Mouse (Mus musculus): Measurements from ENCODE around the gene Sgca.

Sgca gene

DNA sequence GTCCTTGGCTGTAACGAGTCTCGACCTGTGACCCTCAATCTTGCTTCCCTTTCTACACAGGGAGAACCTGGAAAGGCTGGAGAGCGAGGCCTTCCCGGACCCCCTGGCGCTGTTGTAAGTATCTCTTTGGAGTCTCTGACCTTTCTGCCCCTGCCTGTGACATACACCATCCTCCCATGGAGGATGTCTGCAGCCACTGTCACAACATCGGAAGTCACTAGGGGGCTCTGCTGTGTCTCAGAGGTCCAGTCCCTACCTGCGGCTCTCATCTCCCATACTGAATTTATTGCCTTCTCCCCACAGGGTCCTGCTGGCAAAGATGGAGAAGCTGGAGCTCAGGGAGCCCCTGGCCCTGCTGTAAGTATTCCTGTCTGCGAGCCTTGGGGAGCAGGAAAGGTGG, 31.8 kb downstream of the Sgca start:
- no peak for DNase-seq (ENCODE audit: low spot score in 2 of 2)

DNA sequence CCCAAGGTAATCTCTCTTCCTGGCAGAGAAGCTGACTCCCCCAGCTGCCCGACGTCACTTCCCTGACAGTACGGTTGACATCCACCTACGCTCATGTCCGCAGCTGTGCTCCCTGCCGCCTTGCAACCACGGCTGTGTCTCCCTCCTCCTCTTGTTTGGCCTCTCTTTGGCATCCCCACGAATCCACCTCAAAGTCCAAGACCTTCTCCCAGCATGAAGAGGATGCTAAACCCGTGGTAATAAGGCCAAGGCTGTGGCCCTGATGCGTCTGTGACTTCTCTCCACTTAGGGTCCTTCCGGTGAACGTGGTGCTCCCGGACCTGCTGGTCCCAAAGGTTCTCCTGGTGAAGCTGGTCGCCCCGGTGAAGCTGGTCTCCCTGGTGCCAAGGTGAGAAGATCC, 33.1 kb downstream of the Sgca start:
- no peak for DNase-seq (ENCODE audit: low spot score in 2 of 2)

DNA sequence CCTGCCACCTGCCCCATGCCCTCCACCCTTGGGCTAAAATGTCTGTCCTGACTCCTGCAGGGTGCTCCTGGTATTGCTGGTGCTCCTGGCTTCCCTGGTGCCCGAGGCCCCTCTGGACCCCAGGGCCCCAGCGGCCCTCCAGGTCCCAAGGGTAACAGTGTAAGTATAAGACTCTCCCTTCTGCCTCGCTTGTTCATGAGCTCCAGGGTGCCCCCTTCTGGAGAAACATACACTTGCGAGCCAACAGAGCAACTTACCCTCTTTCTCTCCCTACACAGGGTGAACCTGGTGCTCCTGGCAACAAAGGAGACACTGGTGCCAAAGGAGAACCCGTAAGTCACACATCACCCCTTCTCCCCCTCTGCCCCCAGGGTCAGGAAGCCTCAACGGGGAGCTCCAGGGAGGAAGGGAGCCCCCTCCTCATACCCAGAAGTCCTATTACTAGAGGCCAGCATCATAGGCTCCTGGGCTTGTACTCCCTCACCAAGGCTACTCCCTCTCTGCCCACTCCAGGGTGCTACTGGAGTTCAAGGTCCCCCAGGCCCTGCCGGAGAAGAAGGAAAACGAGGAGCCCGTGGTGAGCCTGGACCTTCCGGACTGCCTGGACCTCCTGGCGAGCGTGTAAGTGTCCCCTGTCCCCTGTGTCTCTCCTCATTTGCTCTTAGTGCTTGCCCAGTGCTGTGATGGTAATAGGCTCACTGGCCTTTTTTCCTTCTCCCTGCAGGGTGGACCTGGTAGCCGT, 33.7 kb downstream of the Sgca start:
- no peak for DNase-seq (ENCODE audit: low spot score in 2 of 2)

DNA sequence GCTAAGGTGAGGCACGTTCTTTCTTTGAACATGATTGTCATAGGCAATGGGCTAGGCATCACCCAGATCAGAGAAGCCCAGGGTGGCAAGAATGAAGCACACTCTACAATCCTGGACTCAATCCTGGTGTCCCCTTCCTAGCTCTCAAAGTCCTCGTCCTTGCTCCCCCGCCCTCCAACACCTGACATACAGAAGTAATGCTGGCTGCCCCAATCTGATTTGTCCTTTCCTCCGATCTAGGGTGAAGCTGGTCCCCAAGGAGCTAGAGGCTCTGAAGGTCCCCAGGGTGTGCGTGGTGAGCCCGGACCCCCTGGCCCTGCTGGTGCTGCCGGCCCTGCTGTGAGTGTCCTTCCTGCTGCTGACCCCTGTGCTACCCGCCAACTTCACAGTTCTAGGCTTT, 34.4 kb downstream of the Sgca start:
- no peak for DNase-seq (ENCODE audit: low spot score in 2 of 2)

DNA sequence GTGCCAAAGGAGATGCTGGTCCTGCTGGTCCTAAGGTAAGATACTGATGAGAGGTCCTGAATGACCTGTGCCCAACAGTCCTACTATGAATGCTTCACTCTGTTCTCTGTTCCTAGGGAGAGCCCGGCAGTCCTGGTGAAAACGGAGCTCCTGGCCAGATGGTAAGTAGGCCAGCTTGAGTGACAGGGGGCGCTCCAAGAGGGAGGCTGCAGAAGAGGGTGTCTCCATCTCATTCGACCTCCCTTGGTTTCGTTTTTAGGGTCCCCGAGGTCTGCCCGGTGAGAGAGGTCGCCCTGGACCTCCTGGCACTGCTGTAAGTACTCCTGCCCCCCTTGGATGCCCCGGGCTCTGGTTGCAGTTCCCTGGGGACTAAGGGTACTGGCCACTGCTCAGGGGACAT, 35.0 kb downstream of the Sgca start:
- no peak for DNase-seq (ENCODE audit: low spot score in 2 of 2)

DNA sequence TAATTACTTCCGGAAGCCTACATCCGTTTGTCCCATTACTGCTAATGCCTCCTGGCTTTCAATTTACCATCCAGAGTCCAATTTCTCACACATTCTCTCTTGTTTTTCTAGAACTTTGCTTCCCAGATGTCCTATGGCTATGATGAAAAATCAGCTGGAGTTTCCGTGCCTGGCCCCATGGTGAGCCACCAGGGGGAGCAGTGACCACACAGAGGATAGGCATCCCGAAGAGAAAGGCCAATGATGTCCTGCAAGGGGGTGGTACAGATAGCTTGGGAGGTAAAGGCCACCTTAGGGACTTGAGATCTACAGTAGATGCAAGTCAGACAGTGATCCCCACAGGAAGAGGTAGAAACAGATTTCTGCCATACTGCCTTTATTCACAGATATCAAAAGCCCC, 36.8 kb downstream of the Sgca start:
- DNase-seq (ENCODE audit: low spot score in 2 of 2), result peak; percentile 68 to 79

DNA sequence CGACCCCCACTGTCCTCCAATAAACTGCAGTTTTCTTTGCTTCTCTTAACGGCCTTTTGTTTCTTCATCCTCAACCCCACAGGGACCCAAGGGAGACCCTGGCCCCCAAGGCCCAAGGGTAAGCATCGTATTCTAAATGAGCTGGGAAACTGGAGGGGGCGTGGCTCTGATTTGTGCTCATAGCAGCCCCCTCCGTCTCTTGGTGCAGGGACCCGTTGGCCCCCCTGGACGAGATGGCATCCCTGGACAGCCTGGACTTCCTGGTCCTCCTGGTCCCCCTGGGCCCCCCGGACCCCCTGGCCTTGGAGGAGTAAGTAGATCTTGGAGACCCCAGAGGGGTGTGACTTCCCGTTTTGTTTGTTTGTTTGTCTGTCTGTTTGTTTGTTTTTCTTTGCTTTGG, 37.8 kb downstream of the Sgca start:
- no peak for DNase-seq (ENCODE audit: low spot score in 2 of 2)

DNA sequence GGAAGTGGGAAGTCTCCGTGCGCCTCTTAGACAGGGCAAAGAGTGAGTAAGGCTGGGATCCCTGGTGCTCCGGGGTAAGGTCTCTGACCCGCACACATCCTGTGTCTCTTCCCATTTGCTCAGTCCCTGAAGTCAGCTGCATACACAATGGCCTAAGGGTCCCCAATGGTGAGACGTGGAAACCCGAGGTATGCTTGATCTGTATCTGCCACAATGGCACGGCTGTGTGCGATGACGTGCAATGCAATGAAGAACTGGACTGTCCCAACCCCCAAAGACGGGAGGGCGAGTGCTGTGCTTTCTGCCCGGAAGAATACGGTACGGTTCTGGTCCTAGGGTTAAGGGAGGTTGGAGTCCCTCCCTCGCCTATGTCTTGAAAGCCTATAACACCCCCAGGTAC, 38.3 kb downstream of the Sgca start:
- no peak for DNase-seq (ENCODE audit: low spot score in 2 of 2)

DNA sequence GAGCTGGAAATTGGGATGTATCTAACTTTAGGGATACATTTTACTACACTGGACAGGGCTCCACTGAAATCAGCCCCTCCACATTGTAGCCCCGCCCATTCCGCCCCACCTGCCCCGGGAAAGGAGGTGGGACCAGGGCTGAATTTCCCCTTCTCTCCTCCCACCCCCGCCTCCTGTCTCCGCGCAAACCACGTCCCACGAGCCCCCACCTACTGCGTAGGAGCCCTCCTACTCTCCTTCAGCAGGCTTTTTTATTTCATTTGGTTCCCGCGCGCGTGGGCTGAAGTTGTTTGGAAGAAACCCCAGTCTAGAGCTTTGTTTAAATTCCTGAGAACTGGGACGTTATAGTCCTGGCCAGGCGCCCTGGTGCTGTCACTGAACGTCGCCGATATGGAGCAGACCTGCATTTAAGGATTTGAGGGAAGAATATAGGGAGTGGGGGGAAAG, 38.8 kb downstream of the Sgca start:
- no peak for DNase-seq (ENCODE audit: low spot score in 2 of 2)

DNA sequence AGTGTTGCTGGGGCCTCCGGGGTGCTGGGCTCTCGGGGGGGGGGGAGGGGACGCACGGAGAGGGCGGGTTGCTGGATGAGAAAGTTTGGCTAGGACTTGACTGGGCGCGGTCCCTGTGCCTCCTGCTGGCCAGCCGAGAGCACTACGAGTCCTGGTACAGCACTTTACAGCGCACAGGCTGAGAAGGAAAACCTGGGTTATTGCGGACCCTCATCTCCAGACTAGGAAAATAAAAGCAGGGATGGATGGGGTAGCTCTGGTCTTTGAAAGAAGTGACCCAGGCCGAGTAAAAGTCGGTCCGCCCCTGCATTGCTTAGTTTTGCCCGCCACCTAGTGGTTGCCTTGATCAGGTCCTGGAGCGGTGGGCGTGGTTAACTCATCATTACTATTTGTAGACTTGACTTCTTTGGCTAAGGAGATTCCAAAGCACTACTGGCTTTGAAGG, 39.3 kb downstream of the Sgca start:
- DNase-seq (ENCODE audit: low spot score in 2 of 2), result peak; percentile 85 to 89

DNA sequence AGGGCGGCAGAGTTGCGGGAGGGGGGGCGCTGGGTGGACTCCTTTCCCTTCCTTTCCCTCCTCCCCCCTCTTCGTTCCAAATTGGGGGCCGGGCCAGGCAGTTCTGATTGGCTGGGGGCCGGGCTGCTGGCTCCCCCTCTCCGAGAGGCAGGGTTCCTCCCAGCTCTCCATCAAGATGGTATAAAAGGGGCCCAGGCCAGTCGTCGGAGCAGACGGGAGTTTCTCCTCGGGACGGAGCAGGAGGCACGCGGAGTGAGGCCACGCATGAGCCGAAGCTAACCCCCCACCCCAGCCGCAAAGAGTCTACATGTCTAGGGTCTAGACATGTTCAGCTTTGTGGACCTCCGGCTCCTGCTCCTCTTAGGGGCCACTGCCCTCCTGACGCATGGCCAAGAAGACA, 40.1 kb downstream of the Sgca start, which contains the start of gene Col1a1:
Gene Col1a1, plus strand, starts transcription at position 180 of the 400 bp plus-strand sequence.
- DNase-seq (ENCODE audit: low spot score in 2 of 2), result peak; percentile 64 to 82

DNA sequence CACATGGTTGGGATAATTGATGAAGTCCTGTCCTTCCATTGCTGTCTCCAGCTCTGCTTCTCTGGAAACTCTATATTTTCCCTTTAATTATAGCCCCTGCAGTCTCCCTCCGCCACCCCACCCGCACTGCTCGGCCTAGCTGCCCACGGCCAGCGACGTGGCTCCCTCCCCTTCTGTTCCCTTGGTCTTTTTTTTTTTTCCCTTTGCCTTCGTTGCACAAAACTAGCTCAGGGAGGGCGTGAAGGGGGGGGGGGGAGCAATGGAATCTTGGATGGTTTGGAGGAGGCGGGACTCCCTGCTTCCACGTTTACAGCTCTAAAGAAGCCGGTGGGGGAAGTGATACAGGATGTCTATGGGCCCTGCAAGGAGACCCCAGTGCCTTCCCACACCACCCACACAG, 41.6 kb downstream of the Sgca start:
- no peak for DNase-seq (ENCODE audit: low spot score in 2 of 2)

DNA sequence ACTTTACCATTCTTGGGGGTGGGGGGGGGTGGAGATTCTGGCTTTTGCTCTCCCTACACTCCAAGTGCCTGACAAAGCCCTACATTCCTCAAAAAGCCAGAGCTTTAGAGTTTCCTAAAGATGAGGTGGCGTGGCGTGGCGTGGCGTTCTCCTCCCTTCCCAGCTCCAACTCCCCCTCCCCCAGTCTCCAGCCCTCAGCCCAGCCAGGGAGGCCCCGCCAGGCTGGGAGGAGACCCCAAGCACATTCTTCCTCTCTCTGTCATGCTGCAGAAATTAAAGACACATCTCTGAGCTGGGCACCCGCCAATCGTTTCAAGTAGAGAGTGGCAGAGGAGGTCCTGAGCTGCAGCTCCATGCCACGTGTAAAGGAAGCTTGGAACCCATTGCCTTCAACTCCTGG, 42.5 kb downstream of the Sgca start:
- DNase-seq (ENCODE audit: low spot score in 2 of 2), result no peak

DNA sequence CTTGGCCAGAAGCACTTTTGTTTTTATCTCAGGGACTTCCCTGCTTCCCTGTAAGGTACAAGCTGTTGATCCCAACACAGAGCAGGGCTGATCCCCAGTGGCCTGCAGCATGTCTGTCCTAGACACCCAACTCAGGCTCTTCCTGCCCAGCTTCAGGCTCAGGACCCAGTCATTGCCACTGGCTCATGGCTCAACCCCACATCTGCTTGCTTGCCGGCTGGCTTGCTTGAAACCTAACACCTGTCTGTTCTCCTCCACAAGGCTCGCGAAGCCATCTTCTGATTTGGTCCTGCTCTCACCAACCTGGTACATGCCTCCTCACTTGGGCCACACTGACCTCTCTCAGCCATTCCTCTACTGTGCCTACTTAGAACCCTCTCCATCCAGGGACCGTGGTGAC, 46.0 kb downstream of the Sgca start:
- no peak for DNase-seq (ENCODE audit: low spot score in 2 of 2)

DNA sequence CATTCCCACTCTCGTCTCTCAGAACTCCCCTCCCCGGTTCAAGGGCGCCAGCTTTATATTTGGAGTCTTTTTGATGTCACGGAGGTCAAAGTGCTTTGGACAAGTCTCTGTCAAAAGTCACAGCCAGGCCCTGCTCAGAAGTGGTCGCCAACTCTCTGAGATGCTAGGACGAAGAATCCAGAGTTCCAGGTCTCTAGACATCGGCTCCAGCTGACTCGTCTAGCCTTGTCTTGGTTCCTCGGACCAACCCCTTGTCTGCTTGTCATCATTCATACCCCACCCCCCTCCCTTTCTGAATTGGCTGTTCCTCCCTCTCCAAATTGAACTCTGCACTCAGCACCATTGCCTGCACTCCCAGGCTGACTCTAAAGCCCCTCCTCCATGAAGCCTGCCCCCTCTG, 46.5 kb downstream of the Sgca start:
- DNase-seq (ENCODE audit: low spot score in 2 of 2), result no peak

DNA sequence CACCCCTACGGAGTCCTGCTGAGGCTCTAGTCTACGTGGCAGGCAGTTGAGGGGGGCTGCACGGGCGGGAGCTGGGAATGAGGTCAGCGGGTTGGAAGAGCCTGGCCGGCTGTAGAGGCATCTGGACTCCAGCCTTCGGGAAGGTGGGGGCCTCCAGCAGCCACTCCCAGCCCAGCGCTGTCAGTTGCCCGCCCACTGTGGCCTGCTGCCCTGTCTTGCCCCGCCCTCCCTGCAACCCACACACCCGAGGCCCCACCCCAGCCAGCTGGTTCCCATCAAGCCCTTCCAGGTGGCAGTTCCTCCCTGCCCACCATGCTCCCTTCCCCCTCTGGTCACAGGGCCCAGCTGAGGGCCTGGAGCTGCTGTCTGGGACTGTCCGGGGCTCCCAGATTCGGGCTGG, 47.3 kb downstream of the Sgca start:
- DNase-seq (ENCODE audit: low spot score in 2 of 2), result peak; percentile 68 to 87

DNA sequence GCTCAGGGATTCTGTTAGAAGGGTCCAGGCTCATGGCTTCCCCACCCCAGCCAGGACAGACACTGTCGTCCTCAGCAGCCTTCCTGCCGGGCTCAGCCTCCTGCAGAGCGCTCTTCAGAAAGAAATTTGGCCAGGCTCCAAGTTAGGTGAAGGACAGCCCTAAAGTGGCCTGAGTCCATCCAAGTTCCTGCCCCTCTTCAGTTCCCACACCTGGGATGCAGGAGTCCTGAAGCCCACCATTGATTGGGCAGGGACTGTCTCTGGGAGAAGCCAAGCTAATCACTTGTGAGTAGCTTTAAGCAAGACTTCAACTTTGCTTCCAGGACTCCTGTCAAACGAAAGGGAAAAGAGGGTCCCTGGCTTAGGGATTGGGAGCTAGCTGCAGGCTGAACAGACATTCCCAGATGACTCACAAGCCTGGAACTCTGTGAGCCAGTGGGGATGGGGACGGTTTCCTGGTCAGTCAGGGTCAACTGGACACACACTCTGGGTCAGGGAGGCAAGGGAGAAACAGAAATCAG, 48.3 kb downstream of the Sgca start:
- DNase-seq (ENCODE audit: low spot score in 2 of 2), result no peak

DNA sequence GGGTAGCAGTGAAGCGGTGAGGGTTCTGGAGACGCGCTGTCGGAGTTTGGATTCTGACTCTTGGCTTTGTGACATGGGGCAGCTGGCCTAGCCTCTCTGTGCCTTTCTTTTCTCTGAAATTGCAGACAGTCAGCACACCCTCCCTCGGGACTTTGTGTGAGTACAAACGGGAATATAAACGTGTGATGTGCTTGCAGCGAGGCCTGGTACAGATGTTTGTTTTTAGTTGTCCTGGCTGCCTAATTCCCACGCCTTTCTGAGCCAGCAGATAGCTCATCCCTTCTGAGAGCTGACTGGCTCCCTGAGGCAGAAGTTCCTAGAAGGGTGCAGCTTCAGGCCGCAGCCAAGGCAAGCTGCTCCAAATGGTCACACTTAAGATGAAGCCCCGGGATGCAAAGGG, 49.7 kb downstream of the Sgca start:
- DNase-seq (ENCODE audit: low spot score in 2 of 2), result no peak

DNA sequence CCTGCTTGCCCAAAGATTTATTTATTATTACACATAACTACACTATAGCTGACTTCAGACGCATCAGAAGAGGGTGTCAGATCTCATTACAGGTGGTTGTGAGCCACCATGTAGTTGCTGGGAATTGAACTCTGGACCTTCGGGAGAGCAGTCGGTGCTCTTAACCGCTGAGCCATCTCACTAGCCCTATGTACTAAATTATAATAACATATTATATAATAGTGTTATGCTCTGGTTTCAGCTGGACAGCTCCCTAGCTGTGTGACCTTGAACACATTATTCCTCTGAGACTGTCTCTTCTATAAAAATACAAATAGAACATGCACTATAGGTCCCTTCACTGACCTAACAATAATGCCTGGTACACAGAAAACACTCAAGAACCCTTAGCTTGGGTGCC, 51.1 kb downstream of the Sgca start:
- no peak for DNase-seq (ENCODE audit: low spot score in 2 of 2)

DNA sequence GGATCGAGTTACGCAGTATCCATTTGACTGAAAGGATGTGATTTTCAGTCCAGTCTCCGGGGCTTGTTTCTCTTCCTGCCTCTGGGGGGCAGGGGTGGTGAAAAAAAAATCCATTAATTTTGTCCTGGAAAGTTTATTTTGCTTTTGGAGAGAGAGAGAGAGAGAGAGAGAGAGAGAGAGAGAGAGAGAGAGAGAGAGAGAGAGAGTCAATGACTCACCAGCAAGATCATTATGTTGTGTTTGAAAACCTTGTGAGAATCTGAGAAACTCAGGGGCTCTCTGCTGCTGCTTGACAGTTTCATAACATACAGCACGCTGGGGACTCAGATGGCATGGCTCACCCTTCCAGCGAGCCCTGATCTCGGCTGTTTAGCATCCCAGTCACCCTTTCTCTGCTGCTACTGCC, 55.1 kb downstream of the Sgca start:
- DNase-seq (ENCODE audit: low spot score in 2 of 2), result no peak

DNA sequence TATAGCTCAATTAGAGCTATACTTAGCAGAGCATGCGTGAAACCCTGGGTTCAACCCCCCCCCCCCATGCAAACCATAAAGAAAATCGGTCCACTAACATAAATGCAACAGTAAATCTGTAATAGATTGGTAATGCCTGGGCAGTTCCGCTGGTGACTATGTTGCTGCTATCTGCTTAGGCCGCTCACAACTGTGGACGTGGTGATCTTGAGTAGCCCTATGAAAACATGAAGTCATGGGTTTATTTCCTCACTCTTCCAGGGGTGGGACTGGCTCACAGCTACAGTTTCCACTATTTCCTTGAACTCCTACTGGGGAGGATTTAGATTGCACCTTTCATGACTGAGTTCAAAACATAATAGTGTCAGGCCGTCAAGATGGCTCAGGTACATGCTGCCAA, 58.4 kb downstream of the Sgca start:
- no peak for DNase-seq (ENCODE audit: low spot score in 2 of 2)

DNA sequence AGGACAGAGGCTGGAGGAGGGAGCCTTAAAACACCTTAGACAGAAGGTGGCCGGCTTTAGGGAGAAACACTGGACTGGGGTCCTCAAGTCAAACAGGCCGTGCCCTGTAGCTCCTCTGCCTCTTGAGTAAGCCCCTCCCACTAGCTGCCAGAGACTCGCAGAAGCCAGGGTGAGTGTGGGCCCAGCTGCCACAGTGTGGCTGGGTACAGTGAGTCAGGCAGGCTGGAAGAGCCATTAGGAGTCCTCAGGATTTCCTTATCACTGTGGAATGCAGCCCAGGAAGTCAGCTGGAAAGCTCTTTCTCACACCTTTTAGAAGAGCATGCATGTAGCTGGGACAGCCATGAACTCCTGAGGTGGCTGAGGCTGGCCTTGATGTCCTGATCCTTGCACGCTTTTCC, 59.6 kb downstream of the Sgca start:
- DNase-seq (ENCODE audit: low spot score in 2 of 2), result no peak

DNA sequence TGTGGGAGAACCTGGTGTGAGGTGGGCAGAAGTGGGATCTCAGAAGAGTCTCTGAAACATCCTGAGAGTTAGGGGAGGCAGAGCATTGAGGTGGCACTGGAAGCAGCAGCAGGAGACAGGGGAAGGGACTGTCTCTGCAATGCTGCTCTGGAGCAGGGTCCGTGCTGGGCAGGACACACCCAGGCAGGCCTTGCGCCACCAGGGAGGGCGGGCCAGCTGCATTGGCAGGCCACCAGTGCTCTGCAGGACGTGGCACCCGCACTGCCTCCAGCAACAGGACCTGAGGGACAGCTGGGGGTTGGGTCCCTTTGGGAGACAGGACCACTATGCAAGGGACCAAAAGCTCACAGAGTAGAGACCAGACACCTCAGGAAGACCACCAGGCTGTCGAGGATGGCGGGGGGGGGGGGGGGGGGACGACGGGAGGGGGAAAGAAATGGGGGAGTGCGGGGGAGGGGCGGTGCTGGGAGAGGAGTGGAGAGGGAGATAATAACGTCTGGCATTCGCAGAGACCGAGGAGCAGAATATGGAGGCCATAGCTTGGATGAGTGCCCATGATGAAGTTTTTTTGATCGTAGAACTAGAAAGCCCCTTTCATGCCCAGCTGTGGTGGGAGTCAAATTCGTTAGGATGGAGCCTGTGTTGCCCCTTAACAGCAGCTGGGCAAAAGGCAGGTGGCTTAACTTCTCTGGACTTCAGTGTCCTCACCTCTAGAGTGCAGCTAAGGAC, 60.3 kb downstream of the Sgca start:
- peak in 1 of 2 experiments; percentile 70 for DNase-seq (ENCODE audit: low spot score in 2 of 2)

Data from urinary bladder, postnatal 36 days (tissue).